Mouse (Mus musculus): Measurements from ENCODE around the gene Dnph1.
A peak's percentile ranks its signal among the peaks of the same experiment; 100 is the strongest.
"Not testable (repeated sequence)": the region's sequence is repeated elsewhere in the genome, so short reads cannot be mapped to it uniquely, and the experiment has no call there.

Dnph1 gene

DNA sequence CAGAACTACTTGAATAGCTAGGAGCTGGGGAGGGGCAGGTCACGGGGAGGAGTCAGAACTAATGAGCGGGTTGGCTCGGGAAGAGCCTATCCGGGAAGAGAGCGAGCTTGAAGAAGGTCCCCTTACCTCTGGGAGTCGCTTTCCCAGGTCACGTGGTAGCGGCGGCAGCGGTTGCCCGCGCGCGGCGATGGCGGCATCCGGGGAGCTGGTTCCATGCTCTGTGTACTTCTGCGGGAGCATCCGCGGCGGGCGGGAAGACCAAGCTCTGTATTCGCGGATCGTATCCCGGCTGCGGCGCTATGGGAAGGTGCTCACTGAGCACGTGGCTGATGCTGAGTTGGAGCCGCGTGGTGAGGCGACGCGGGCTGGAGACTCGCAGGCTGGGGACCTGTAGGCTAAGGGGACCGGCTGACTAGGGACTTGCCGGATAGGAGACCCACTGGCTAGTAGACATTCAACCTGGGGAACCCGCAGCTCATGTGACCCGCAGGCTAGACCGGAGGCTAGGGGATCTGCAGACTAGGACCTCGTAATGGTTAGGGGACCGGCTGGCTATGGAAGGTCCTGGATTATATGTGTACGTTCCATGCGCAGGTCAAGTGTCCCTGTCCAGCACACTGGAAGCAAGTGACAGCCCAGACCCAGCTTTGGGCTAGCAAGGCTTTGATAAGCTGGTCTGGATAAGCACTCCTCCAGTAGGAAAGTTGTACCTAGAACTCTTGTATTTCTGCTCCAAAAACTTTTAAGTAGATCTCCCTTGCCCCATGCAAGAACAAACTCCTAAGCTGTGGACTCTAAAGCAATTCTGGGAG lies at the start of gene Dnph1:
TSS of gene Dnph1 (plus strand) at position 89 of the 812 bp plus-strand sequence.
- peak; percentile 64 for DNase-seq

- no peak for DNase-seq
These were observed 43.8 kb upstream of the Dnph1 start for GRCm38 (mm10) chr17:46452683-46453082.

GRCm38 (mm10) chr17:46453302-46453948 lies 43.1 kb upstream of the Dnph1 start:
- DNase-seq = no peak

DNA sequence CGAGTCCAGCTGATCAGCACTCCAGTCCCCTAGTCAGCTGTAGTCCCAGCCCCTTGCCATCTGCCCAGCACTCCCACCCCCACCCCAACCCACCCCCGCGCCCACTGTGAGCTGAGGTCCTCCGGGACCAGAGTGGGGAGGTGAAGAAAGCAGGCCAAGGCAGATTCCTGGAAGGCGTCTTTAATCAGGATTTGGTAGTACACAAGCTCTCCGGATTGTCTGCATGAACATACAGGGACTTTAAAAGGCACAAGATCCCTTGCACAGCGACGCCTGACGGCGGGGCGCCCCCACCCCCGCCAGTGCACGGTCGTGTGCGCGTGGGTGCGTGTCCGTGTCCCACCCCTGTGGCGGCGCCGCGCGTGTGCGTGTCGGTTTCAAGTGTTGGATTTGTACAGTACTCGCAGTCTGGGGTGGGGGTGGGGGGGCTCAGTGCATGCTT lies 42.5 kb upstream of the Dnph1 start:
- DNase-seq = no peak

GRCm38 (mm10) chr17:46454539-46454938 lies 42.0 kb upstream of the Dnph1 start:
- no peak for DNase-seq

GRCm38 (mm10) chr17:46455110-46455691 lies 41.3 kb upstream of the Dnph1 start:
- no peak for DNase-seq

- DNase-seq = no peak
These were observed 38.7 kb upstream of the Dnph1 start for GRCm38 (mm10) chr17:46457791-46458190.

GRCm38 (mm10) chr17:46458439-46458838 lies 38.1 kb upstream of the Dnph1 start:
- DNase-seq = no peak

- no peak for DNase-seq
These were observed 35.8 kb upstream of the Dnph1 start for GRCm38 (mm10) chr17:46460673-46461072.

GRCm38 (mm10) chr17:46461347-46461746 lies 35.2 kb upstream of the Dnph1 start:
- DNase-seq = no peak

DNA sequence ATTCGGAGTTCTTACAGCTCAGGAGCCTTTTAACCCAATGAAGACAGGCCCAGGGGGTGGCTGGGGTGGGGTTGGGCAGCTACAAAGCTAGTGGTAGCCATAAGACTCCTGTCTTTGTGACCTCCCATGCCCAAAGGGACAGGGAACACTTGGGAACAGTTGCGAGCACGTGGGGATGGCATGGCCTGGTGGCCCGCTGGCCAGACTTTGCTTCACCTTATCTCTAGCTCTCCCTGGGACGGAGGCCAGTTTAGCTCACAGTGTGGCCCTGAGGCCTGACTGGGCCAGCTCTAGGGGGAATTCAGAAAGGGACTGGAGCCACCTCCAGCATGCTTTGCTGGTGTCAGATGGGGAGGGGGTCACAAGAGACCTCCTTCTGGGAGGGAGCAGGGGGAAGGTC lies 34.3 kb upstream of the Dnph1 start:
- no peak for DNase-seq

DNA sequence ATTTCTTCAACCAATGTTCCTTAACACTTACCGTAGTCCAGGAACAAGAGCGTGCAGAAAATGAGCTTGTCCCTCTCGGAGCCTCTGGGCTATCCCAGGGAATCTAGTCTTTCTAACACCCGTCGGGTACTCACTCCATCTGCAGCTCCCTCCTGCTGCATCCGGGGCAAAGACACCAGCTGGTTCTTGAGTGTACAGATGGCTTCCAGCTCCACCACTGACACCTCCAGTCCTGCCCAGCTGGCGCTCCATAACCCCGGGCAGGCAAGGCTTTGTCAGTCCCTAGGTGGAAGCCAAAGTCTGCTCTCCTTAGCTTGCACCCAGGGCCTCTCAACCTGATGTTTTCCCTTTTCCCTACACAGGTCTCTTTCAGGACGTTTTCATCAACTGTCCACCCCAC lies 28.7 kb upstream of the Dnph1 start:
- DNase-seq = peak; percentile 60

DNA sequence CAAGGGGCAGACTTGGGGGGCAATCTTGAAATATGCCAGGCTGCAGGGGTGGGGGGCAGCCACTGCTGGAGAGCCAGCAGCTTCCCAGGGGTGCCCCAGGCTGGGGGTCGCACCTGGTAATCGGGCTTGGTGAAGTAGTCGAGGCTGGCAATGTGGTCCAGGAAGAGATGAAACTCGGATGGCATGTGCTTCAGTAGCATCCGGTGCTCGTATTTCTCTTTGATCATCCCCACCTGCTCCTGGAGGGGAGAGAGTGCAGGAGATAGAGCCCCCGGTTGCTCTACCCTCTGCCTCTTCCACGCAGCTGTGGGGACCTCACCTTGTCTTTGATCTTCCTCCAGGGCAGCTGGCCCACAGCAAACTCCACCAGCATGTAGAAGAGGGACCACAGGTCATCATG lies 19.9 kb upstream of the Dnph1 start:
- DNase-seq = no peak

DNA sequence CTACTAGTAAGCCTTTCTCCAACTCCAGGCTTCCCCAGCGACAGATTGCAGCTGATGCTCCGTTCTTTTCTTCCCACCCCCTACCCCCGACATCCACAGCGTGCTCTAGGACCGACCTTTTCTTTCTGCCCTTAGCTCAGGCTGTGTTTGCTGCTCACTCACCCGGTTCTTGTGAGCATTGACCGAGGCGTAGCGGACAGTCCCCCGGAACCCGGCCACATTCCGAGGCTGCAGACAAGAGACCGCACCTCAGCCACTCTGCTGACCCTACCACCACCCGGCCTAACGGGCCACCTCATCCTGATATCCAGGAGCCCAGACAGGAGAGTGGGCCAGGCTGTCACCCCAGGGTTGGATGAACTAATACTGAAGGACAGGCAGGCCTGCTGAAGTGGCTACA lies 19.2 kb upstream of the Dnph1 start:
- no peak for DNase-seq

- peak; percentile 73 for DNase-seq
These were observed 12.9 kb upstream of the Dnph1 start for GRCm38 (mm10) chr17:46483561-46484001.

DNA sequence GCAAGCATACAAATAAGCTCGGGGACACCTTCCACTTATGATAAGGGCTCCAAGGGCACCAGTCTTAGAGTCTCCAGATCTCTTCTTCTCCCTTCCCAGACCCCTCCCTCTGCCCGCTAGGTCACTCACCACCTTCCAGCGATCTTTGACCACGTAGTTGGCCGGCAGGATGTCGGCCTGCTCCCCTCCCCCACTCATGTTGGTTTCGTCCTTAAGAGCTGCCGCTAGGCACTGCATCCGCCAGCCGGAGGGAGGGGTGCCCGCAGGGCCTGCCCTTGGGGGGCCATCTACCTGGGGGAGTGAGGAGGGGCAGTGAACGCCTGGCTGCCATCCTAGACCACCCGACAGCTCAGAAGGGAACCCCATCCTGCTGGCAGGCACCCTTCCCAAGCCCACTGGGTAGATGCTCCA lies 12.5 kb upstream of the Dnph1 start:
- peak; percentile 55 for DNase-seq

GRCm38 (mm10) chr17:46484461-46484875 lies 12.0 kb upstream of the Dnph1 start:
- peak; percentile 55 for DNase-seq

DNA sequence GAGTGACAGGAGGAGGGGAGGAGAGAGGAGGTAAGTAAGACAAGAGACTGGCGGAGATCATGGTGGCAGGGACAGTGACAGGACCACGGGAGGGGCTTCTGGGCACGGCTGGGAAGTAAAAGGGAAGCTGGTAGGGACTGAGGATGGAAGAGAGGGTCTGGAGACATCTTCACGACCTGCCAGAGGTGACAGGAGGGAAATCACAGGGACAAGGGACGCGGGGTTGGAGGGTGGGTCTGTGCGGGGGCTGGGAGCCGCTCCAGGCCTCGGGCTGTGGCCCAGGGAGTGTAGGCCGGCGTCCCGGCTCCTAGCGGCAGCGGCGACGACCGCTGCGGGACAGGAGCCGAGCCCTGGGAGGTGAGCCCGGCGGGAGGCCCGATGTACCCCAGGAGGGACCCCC lies 9.5 kb upstream of the Dnph1 start:
- no peak for DNase-seq

GRCm38 (mm10) chr17:46487431-46487830 lies 9.1 kb upstream of the Dnph1 start, which contains the start of gene Ttbk1:
TSS of gene Ttbk1 (minus strand) at chr17:46487675.
- peak; percentile 74 for DNase-seq

DNA sequence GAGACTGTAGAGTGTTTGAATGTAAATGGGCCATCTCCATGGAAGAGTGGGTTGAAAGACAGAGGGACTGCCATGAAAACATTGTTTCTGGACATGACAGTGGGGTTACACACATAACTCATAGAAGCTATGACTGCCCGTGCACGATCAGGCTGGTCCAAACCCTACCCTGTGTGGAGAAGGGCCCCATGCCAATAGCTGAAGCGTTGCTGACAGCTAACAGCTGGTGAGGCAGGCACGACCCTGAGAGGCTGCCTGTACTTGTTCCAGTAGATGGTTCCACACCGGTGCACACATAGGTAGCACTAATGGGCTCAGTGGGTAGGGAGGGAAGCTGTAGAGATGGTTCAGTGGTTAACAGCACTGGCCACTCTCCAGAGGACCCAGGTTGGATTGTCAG lies 1.0 kb upstream of the Dnph1 start:
- DNase-seq = no peak

- not testable (repeated sequence) for DNase-seq
These were observed 430 bp upstream of the Dnph1 start for GRCm38 (mm10) chr17:46496081-46496480.

DNA sequence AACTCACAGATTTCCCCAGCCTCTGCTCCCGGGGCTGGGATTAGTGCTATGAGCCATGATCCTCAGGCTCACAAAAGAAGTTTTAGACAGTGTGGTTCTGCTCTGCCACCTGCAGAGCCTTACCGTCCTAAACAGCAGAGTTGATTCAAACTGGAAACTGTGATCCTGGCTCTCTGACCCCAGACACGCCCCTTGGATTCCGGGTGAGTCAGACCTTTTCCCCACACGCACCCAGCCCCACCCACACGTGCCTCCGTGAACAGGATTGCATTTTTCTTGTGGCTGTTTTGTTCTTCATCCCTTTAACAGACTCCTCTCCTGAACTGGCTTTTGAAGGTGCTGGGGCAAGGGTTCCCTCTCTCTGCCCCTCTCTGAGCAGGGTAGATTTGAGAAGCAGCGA lies 1.4 kb downstream of the Dnph1 start:
- no peak for DNase-seq

DNA sequence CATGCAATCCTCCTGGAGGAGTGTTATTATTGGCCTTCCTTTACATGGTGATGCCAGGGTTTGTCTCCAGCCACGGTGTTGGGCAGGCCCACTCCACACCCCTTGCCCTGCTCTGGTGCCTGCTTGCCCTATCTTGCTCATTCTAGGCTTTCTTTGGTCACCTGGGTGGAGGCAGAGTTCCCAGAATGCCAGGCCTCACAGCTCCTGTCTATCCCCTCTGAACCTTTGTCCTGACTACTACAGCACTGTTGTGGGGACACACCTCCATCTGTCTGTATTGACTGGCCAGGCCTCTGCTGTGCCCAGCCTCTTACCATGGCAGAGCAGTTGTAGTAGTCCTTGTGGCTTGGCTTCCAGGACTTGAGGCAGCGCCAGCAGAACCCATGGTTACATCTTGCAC lies 6.3 kb downstream of the Dnph1 start:
- DNase-seq = no peak

All from cerebellum, adult 8-10 months (tissue).